Mouse (Mus musculus): ENCODE measurements around the gene Chchd6. TPM values are rescaled to one million over a fixed set of nuclear protein-coding genes. Genes with fewer than 3 reads are reported as not detected.

Gene Chchd6
- total RNA-seq, 2 experiments from 2014 or later: 83.4 to 84.9 TPM

DNA sequence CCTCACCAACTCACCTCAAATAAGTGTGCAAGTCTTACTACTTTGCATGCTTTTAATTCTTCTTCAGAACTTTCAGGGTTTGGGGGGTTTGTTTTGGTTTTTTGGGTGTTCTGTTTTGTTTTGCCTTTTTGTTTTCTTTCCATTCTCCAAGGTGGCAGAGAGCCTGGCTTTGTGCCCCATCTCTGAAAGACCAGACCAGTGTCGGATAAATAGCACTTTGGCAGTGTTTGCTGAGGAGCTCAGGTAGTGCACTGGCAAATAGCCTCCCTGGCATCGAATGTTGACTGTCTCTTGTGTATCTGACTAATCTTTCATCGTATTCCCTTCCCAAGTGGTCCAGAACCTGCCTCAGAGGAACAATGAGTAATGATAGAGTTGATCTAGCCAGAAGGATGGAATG is 3.4 kb downstream of the Chchd6 start:
- DNase-seq (ENCODE audit: low spot score in 2 of 2): no peak

DNA sequence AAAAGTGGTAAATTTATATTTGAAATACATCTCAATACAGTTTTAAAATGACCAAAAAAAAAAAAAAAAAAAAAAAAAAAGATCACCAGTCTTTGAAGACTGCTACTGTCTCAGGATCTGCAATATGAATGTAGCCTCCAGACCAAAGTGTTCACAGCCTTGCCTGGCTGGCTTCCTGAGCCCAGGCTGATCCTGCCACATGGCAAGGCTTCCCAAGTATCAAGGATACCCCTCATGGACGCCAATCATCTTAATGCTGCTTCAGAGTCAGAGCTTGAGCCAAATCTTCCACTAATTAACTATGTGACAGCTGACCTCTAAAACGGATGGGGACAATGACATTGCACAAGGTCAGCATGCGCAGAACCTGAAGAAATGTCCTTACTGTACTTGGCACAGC is 3.9 kb downstream of the Chchd6 start:
- no peak for DNase-seq (ENCODE audit: low spot score in 2 of 2)

DNA sequence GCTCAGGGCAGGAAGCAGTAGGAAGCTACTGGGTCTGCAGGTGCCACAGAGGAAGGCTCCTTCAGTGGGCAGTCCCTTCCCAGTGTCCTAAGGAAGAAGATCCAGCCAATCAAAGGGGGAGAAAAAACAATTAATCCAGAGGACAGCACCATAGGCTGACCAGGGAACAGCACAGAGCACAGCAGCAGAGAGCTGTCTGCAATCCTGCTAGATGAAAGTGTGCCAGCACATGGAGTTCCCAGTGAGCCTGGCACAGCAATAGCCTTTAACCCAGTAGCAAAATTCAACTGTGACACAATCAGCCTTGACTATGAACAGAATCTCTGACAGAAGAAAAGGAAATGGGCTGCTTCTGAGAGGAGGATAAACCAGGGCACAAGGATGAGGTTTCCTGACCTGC is 9.8 kb downstream of the Chchd6 start:
- DNase-seq (ENCODE audit: low spot score in 2 of 2): no peak

DNA sequence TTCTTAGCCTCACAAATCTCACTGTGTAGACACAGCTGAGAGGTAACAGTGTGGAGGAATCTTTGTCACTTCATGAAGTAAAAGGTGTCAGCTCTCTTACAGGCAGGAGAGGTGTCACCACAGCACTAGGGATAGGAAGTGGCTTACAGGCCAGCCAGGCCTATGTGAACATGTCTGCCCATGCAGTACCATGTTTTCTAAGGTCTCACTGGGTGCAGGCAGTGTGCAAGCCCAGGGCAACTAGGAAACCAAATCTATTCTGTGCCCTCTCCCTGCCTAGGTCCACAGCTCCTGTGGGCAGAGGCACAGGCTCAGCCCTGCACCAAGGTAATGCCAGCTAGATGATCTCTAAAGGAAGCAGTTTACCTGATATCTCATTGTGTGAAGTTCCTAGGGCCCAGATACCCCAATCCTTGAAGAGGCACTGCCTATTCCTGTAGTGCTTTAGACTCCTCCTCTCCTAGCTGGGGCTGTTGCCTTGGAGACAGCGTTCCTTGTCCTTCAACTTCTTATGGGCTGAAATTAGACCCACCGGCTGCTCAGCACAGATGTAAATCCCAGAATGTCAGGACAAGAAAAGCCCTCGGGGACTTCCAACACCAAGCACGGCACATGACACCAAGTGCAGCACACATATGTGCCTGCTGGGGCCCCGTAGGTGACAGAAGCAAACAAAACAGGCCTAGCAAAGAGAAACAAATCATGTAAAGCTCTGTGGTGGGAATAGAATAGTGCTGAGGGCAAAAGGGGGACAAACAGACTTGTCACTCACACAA is 10.6 kb downstream of the Chchd6 start:
- DNase-seq (ENCODE audit: low spot score in 2 of 2): peak; percentile 40 to 61

DNA sequence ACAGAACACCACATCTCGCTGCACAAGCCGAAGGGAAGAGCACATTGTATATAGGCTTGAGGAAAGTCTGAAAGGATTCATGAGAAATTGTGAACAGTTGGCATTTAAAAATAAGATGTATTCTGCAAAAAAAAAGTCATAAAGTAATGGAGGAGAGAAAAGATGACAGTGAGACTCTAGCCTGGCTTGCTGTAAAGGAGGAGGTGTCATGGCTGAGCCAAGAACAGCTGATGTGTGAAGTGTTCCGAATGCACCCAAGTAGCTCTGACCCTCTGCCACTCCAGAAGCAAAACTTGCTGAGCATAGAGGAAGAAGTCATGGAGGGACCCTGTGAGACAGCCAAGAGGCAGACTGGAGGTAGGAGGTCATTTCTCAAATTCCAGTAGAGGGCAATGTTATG is 12.3 kb downstream of the Chchd6 start:
- DNase-seq (ENCODE audit: low spot score in 2 of 2): no peak

DNA sequence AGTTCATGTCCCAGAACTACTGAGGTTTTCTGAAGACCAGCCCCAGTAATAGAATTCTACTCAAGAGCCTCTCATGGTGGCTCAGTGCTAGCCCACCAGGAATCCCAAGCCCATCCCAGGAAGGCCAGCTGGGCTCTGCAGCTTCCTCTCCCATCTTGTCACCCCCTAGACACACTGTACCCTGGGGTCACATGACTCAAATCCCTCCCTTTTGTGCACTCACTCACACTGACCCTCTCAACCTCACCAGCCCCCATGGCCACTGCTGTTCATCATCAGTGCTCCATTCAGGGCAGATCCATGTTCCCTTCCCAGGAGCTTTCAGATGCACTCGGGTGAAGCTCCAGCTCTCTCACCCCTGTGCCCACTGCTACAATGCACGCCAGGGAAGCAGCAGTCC is 20.8 kb downstream of the Chchd6 start:
- no peak for DNase-seq (ENCODE audit: low spot score in 2 of 2)

DNA sequence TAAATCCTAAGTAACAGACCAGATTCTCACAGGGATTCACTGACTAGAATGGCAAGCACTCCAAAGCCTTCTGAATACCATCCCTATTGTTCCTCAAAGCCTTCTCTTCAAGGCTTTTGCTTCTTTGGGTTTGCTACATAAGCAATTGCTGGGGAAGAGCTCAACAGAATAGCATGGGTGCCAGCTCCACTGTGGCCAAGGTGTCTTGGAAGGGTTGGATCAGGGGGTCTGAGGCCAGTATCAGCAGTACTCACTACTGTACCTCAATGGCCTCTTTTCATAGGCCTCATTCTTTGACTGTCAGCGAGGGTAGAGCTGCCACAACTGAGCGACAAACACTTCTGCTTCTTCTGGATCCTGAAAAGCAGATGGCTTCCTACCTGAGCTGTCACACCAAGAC is 21.7 kb downstream of the Chchd6 start:
- DNase-seq (ENCODE audit: low spot score in 2 of 2): no peak

DNA sequence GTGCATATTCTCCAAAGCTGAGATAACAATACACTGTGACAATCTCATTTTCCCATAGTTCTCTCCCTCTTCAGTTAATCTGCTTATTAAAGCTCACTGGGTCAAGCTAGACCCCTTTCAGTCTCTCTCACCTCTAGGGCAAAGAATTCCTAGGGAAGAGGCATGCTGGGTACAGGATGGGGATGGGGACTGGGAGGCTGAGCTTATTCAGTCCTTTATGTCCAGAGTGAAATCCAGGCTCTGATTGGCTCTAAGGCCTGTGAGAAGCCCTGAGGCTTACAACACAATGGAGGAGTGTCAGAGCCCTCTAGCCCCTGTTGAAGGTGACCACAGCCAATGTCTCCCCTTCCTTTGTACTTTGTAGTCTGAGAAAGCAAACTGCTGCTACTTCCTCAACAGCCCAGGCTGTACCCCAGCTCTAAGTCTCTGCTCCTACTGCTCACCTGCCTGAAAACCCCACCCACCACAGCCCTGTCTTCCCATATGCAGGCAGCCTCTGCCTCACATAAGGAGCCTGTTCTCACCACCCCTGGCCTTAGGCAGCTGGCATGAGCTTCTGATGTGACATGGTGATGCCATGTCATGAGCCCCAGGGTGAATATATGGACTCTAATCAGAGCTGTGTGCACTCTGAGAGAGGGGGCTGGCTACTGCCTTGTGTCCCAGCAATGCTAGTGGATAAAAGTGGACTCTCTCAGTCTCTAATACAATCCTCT is 22.4 kb downstream of the Chchd6 start:
- no peak for DNase-seq (ENCODE audit: low spot score in 2 of 2)

DNA sequence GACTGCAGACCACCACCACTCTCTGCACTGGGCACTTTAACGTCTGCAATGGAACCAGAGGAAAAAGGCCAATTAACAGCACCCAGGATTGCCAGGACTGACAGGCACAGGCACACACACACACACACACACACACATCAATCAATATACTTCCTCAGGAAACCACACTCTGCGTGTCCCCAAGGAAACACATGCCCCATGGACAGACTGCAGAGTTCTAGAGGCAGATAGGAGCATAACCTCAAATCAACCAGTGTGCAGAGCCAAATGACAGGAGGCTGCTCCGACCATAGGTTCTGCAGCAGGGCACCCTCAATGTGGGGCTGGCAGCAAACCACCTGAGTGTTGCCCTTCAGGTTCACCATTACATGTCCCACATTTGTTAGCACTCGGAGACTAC is 26.1 kb downstream of the Chchd6 start:
- DNase-seq (ENCODE audit: low spot score in 2 of 2): no peak

DNA sequence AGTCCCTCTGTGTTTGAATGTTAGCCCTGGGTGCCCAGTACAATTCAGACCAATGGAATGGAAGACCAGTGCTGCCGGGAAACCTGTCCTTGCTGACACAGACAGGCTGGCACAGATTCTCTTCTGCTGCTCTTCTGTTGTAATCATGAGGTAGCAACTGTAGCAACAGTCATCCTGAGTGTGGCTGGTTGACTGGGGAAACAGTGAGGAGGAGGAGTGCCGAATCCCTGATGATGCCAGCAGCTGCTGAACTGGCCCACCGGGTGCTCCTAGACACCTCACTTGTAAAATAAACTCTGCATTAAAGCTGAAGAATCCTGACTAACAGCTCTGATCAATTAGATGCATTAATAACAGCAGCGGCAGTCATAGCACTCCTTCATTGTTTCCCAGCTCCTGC is 28.7 kb downstream of the Chchd6 start:
- DNase-seq (ENCODE audit: low spot score in 2 of 2): no peak

DNA sequence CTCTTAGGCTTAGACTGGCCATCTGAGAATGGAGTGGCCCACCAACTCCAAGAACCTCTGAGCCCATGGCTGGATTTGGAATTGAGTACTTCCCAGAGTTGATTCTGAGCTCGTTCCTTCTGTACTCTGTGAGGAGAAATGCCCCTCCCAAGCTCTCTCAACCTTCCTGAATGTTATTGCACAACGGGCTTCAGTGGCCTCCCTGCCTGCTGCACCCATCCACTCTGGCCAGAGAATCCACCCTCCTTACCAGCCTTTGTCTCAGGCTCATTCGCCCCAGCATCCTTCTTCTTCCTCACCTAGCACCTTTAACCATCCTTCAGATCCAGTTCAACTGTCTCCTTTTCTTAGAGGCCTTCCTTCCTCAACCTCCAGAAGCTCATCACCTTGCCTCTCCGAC is 32.1 kb downstream of the Chchd6 start:
- no peak for DNase-seq (ENCODE audit: low spot score in 2 of 2)

DNA sequence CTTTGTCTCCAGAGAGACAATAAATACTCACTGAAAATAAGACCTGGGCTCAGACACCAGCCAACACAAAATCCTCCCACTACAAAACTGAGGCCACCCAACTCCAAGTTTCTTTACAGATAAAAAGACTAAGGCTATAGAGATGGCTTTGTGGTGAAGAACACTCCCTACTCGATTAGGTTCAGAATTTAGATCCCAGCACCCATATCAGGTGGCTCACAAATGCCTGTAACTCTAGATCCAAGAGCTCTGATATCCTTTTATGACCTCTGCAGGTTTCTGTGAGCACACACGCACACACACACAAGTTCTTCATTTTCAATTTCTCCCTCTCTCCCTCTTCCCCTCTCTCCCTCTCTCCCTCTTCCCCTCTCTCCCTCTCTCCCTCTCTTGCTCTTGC is 34.6 kb downstream of the Chchd6 start:
- DNase-seq (ENCODE audit: low spot score in 2 of 2): no peak

DNA sequence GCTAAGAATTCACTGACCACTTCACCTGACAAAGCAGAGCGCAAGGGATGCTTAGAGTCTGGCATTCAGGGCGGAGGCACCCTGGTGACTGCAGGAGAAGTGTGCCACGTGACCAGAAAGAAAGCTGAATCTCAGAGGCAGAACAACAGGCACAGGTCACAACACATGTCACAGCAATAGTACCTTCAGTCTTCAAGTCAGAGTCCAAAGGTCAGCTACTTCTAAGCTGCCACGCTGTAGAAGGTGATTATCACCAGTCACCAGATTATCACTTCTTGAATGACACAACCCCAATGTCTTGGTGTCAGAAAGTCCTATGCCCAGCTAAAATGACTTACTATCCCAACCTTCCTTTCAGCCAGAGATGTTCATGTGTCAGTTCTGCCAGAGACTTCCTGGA is 37.8 kb downstream of the Chchd6 start:
- DNase-seq (ENCODE audit: low spot score in 2 of 2): no peak

DNA sequence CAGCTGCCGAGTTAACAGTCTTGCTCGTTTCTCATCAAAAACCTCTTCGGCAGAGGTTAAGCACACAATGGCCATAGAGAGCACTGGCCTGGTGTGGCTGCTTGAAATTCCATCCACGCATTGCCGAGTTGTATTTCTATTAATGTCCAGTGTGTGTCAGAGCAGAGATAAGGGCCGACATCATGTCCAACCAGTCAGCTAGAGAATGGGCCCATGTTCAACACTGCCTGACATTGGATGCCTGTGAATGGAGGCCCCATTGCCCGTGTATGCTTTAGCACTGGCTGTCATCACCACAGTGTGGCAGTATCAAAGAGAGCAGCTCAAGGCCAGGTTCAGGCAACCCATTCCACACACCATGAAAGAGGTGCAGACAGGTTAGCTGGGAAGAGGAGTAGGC is 38.9 kb downstream of the Chchd6 start:
- DNase-seq (ENCODE audit: low spot score in 2 of 2): no peak

DNA sequence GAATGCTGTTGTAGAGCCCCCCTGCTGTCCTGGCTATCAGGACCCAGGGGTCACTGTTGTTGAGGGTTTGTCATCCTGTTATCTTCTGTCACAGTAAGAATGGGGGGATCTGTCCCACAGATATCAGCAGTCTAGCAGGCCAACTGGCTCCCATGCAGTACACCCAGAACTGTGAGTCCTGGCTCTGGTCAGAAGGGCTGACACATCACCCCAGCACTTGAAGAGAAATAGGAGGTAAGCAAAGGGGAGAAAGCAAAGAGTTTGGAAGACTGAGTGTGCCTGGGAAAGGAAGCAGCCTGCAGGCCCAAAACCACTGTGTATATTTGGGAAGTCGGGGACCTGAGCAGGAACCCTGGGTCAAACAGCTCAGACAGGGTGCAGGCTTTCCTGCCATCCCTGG is 39.5 kb downstream of the Chchd6 start:
- DNase-seq (ENCODE audit: low spot score in 2 of 2): no peak

DNA sequence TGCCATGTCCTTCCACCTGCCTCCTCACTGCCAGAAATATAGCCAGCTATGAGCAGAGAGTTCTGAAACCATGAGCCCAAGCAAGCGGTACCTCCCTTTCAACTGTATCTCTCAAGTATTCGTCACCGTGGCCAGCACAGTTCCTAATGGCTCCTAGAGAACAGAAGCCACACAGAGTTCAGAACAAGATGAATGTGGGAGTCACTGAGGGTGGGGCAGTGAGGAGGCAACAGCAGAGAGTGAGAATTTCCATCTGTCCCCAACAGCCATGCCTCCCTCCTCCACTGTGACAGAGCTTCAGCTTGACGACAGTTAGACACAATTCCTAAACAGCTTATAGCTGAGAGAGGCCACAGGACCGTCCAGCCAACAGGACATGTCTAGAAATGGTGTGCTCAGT is 41.4 kb downstream of the Chchd6 start:
- peak; percentile 29 to 60 for DNase-seq (ENCODE audit: low spot score in 2 of 2)

DNA sequence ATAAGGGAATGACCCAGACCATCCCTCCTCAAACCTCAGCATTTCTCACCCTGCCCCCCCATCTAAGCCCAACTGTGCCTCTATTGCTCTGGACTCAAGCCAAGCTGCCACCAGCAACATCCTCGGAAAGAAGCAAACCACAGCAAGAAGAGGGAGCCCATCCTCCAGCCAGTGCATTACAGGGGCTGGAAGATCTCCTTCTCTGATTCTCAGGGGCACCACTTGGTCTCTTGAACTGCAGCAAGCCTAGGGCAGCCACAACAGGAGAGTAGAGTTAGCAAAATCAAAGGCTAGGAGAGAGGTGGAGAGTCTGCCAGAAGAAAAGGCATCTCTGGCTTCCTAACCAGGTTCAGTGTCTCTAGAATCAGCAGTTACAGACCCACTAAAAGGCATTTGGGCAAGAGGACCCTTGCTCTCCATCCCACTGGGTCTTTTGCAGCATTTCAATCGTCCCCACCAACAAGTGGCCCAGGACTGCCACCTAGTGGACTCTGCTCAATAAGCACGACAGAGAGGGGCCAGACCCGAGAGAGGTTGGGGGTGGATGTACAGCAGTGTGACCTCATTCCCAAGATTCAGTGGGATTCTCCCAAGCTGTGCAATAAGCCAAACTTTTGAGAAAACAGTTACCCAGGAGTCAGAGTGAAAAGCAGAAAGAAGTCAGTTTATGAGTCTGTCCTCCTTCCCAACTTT is 42.3 kb downstream of the Chchd6 start:
- DNase-seq (ENCODE audit: low spot score in 2 of 2): peak; percentile 83 to 86

DNA sequence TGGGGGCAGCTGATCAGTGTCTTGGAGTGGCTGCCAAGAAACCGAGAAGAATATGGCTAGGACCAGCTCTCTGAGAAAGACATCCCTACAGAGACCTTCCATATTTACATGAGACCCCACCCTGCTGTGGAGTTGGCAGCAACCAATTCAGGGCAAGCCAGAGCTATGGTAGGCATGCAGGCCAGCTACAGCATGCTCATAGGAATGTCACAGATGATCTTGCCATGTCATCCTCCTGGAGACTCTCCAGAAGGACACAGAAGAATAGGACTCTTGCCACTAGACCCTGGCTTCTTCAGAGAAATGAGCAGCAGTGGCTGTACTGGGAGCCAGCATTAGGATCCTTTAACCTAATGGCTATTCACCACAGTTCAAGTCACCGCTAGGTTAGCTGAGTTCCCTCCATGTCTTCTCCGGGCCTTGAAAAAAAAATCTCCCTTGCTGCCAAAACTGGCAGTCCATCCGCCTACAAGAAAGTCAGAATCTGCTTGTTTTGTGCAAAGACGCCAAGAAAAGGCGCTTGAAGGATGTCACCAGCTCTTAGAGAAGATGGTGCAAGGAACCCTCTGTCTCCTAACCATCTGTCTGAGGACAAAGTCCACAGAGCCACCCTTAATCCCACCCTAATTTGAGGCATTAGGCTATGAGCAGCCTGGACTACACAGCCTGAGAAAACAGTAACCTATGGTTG is 43.0 kb downstream of the Chchd6 start:
- peak in 1 of 2 experiments; percentile 33 for DNase-seq (ENCODE audit: low spot score in 2 of 2)

DNA sequence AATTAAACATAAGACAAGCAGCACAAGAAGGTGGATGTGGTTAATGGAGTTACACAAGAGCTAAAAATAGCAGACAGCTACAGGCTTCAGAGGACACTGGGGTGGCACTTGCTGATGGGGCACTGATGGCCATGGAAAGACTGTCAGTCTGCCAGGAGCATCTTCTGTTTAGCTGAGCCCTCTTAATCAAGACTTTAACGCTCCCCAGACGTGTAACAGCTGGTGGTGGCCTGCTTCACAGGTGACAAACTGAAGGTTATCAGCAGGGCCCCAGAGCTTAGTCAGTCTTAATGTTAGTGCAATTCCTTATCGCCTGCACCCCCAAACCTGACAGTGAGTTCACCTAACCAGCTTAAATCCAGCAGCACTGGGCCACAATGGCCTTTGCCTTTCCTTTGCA is 46.3 kb downstream of the Chchd6 start:
- no peak for DNase-seq (ENCODE audit: low spot score in 2 of 2)

DNA sequence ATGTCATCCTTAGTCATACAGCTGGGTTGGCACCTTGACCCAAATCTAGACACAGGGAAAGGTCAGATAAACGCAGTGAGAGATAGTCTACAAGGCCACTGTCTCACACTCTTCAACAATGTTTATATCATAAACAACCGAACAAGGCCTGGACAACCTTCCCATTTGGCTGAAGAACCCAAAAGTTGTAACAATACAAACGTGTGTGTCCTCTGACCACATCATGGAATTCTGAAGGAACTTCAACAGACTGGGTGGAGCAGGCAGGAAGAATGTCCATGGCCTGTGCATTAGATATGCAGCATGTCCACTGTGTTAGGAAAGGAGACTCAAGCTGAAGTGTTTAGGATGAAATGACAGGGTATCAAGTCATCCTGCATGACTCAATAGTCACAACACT is 47.5 kb downstream of the Chchd6 start:
- no peak for DNase-seq (ENCODE audit: low spot score in 2 of 2)

DNA sequence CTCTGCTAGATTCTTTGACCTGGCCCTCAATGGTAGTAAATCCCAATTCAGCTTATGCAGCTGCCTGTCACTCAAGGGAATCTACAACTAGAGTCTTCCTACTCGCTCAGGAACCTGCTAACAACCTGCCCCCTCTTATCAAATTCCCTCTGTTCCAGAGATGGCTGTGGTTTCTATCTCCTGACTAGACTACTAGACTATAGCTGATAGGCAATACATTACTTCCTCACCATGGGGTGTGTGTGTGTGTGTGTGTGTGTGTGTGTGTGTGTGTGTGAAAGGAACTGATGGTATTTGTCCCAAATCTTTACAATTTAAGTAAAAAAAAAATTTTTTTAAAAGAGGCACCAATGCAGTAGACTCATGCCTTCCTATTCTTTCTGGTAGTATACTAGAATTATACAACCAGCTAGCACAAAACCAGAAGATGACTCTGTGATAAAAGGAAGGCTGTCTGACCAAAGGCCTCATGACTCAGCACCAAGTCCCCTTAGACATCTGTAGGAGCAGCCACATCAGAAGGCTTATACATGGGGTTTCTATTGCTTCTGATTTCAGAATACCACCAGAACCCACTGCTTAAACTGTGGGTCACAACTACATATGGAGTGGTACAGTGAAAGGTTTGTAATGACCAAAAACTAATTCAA is 57.2 kb downstream of the Chchd6 start:
- no peak for DNase-seq (ENCODE audit: low spot score in 2 of 2)

Data from left cerebral cortex, adult 18-20 months (tissue).